Mouse (Mus musculus) hindbrain, embryonic 13.5 days (tissue): ENCODE data around the gene Card19. TPM values are rescaled to one million over a fixed set of nuclear protein-coding genes. Genes with fewer than 3 reads are reported as not detected.

Experiments
- ATAC-seq: fragments of 200-750 bp; cut with Nextera tagmentation; 2 replicates; pipeline ENCODE4 v1.8.0; 2017; ENCODE audit warnings: moderate TSS enrichment; ENCODE audit not compliant: low FRiP score
- H3K27ac ChIP-seq: fragments of 300-500 bp; sonication (generic); 2 replicates; pipeline ENCODE4 v1.5.1; 2015; ENCODE audit warnings: inconsistent platforms, mild to moderate bottlenecking, moderate library complexity
- H3K27me3 ChIP-seq: fragments of 300-500 bp; sonication (generic); 2 replicates; pipeline ENCODE4 v1.6.1; 2015; ENCODE audit warnings: mild to moderate bottlenecking, inconsistent platforms
- H3K36me3 ChIP-seq: fragments of 300-500 bp; sonication (generic); 2 replicates; pipeline ENCODE4 v1.6.1; 2015; ENCODE audit warnings: mild to moderate bottlenecking, inconsistent platforms
- H3K4me1 ChIP-seq: fragments of 300-500 bp; sonication (generic); replicated peaks from 2 replicates; pipeline ENCODE4 v1.6.1; 2015; ENCODE audit warnings: inconsistent platforms
- H3K4me2 ChIP-seq: fragments of 300-500 bp; sonication (generic); 2 replicates; pipeline ENCODE4 v1.6.1; 2015; ENCODE audit warnings: inconsistent platforms, mild to moderate bottlenecking, moderate library complexity
- H3K4me3 ChIP-seq: fragments of 300-500 bp; sonication (generic); 2 replicates; pipeline ENCODE4 v1.5.1; 2015; ENCODE audit warnings: mild to moderate bottlenecking, inconsistent platforms
- H3K9ac ChIP-seq: fragments of 300-500 bp; sonication (generic); 2 replicates; pipeline ENCODE4 v1.6.1; 2015; ENCODE audit warnings: mild to moderate bottlenecking, inconsistent platforms
- H3K9me3 ChIP-seq: fragments of 300-500 bp; sonication (generic); 2 replicates; pipeline ENCODE4 v1.6.1; 2016; ENCODE audit warnings: inconsistent platforms
- WGBS: fragments of 180-500 bp; shearing (Covaris S2); methylation state at CpG from one replicate; pipeline ENCODE4 v1.1.7; 2015; 5-methylcytosine and 5-hydroxymethylcytosine counted together
- polyA plus RNA-seq: library from polyadenylated mRNA; unstranded; fragments of >200 nt; fragmentation: Nextera tagmentation; extraction: Ambion mirVana; gene quantifications from 2 replicates; pipeline ENCODE4 v1.2.1, GENCODE M21; 2015

Gene Card19
- polyA plus RNA-seq, 1 experiment from 2014 or later = 27.2 TPM

- peaks cover 17% of the 10 kb centered on the region for H3K4me1 ChIP-seq
- peak overlapping the region; percentile 13; the same call in 1 of the 2 replicates for H3K9ac ChIP-seq
- peak; percentile 91 for ATAC-seq
- peak overlapping the region; percentile 48 for H3K27ac ChIP-seq
- WGBS = 64% methylated on average over 19 of the region's 19 CpGs
- H3K27me3 ChIP-seq = no peaks in the 10 kb centered on the region
- H3K36me3 ChIP-seq = no peaks in the 10 kb centered on the region
- no peak overlapping the region for H3K4me3 ChIP-seq
- H3K4me2 ChIP-seq = no peak overlapping the region
- H3K9me3 ChIP-seq = no peaks in the 10 kb centered on the region
Measured at GRCm38 (mm10) chr13:49178839-49179585, 36.8 kb downstream of the Card19 start.

GRCm38 (mm10) chr13:49175509-49175908, 40.3 kb downstream of the Card19 start:
- WGBS = 85% methylated on average over 10 of the region's 10 CpGs
- Histone ChIP-seq H3K4me3 (no peak overlapping the region), H3K27ac (no peak overlapping the region), H3K27me3 (no peaks in the 10 kb centered on the region), H3K9ac (no peak overlapping the region), H3K4me2 (no peak overlapping the region), H3K9me3 (no peaks in the 10 kb centered on the region), H3K36me3 (no peaks in the 10 kb centered on the region), H3K4me1 (peaks cover 15% of the 10 kb centered on the region)
- no peak for ATAC-seq

- Histone ChIP-seq H3K4me2 (no peak overlapping the region), H3K4me3 (no peak overlapping the region), H3K27me3 (no peaks in the 10 kb centered on the region), H3K4me1 (0 out of 2 replicates have a peak, but pooled peaks cover 2% of the 10 kb centered on the region), H3K36me3 (no peaks in the 10 kb centered on the region), H3K9ac (no peak overlapping the region), H3K27ac (no peak overlapping the region), H3K9me3 (no peaks in the 10 kb centered on the region)
- WGBS = 8% methylated on average over 12 of the region's 12 CpGs
- 0 out of 2 replicates have a peak, but pooled peaks have one; percentile 65 for ATAC-seq
Measured at GRCm38 (mm10) chr13:49172971-49173596, 42.8 kb downstream of the Card19 start.

GRCm38 (mm10) chr13:49172335-49172734, 43.5 kb downstream of the Card19 start:
- no peaks in the 10 kb centered on the region for H3K36me3 ChIP-seq
- H3K27me3 ChIP-seq = no peaks in the 10 kb centered on the region
- 0 out of 2 replicates have a peak, but pooled peaks have one; percentile 11 for ATAC-seq
- no peak overlapping the region for H3K27ac ChIP-seq
- H3K9ac ChIP-seq = no peak overlapping the region
- H3K4me3 ChIP-seq = no peak overlapping the region
- H3K9me3 ChIP-seq = no peaks in the 10 kb centered on the region
- WGBS = 86% methylated on average over 7 of the region's 7 CpGs
- 0 out of 2 replicates have a peak, but pooled peaks cover 2% of the 10 kb centered on the region for H3K4me1 ChIP-seq
- H3K4me2 ChIP-seq = no peak overlapping the region

GRCm38 (mm10) chr13:49171729-49172128, 44.1 kb downstream of the Card19 start:
- Histone ChIP-seq H3K9ac (no peak overlapping the region), H3K9me3 (no peaks in the 10 kb centered on the region), H3K27ac (no peak overlapping the region), H3K36me3 (no peaks in the 10 kb centered on the region), H3K4me3 (no peak overlapping the region), H3K4me1 (0 out of 2 replicates have a peak, but pooled peaks cover 2% of the 10 kb centered on the region), H3K4me2 (no peak overlapping the region), H3K27me3 (no peaks in the 10 kb centered on the region)
- no peak for ATAC-seq
- 83% methylated on average over 1 of the region's 1 CpGs for WGBS

GRCm38 (mm10) chr13:49170623-49171022, 45.2 kb downstream of the Card19 start:
- no peak overlapping the region for H3K4me3 ChIP-seq
- 95% methylated on average over 11 of the region's 11 CpGs for WGBS
- H3K27me3 ChIP-seq = no peaks in the 10 kb centered on the region
- H3K9ac ChIP-seq = no peak overlapping the region
- H3K36me3 ChIP-seq = no peaks in the 10 kb centered on the region
- H3K9me3 ChIP-seq = no peaks in the 10 kb centered on the region
- no peak for ATAC-seq
- 0 out of 2 replicates have a peak, but pooled peaks cover 2% of the 10 kb centered on the region for H3K4me1 ChIP-seq
- H3K27ac ChIP-seq = no peak overlapping the region
- no peak overlapping the region for H3K4me2 ChIP-seq

- H3K27ac ChIP-seq = no peak overlapping the region
- H3K9me3 ChIP-seq = no peaks in the 10 kb centered on the region
- 20% methylated on average over 17 of the region's 17 CpGs for WGBS
- H3K9ac ChIP-seq = no peak overlapping the region
- H3K4me1 ChIP-seq = 0 out of 2 replicates have a peak, but pooled peaks cover 2% of the 10 kb centered on the region
- H3K4me3 ChIP-seq = no peak overlapping the region
- H3K4me2 ChIP-seq = no peak overlapping the region
- H3K36me3 ChIP-seq = no peaks in the 10 kb centered on the region
- H3K27me3 ChIP-seq = no peaks in the 10 kb centered on the region
- peak; percentile 36; the same call in 1 of the 2 replicates for ATAC-seq
Measured at GRCm38 (mm10) chr13:49169448-49170207, 46.2 kb downstream of the Card19 start.

- H3K36me3 ChIP-seq = no peaks in the 10 kb centered on the region
- H3K27me3 ChIP-seq = no peaks in the 10 kb centered on the region
- ATAC-seq = no peak
- no peaks in the 10 kb centered on the region for H3K9me3 ChIP-seq
- WGBS = 83% methylated on average over 9 of the region's 9 CpGs
- no peak overlapping the region for H3K9ac ChIP-seq
- H3K4me1 ChIP-seq = no peaks in the 10 kb centered on the region
- no peak overlapping the region for H3K4me2 ChIP-seq
- no peak overlapping the region for H3K27ac ChIP-seq
- H3K4me3 ChIP-seq = no peak overlapping the region
Measured at GRCm38 (mm10) chr13:49167081-49167480, 48.8 kb downstream of the Card19 start.

GRCm38 (mm10) chr13:49163645-49164044, 52.2 kb downstream of the Card19 start:
- H3K27ac ChIP-seq = no peak overlapping the region
- WGBS = 82% methylated on average over 7 of the region's 7 CpGs
- no peaks in the 10 kb centered on the region for H3K4me1 ChIP-seq
- no peak overlapping the region for H3K4me2 ChIP-seq
- H3K9me3 ChIP-seq = no peaks in the 10 kb centered on the region
- no peaks in the 10 kb centered on the region for H3K36me3 ChIP-seq
- H3K27me3 ChIP-seq = no peaks in the 10 kb centered on the region
- no peak for ATAC-seq
- H3K4me3 ChIP-seq = no peak overlapping the region
- no peak overlapping the region for H3K9ac ChIP-seq

- no peaks in the 10 kb centered on the region for H3K36me3 ChIP-seq
- no peak overlapping the region for H3K4me3 ChIP-seq
- H3K9ac ChIP-seq = no peak overlapping the region
- 79% methylated on average over 4 of the region's 4 CpGs for WGBS
- no peak for ATAC-seq
- no peak overlapping the region for H3K27ac ChIP-seq
- H3K4me1 ChIP-seq = no peaks in the 10 kb centered on the region
- no peak overlapping the region for H3K4me2 ChIP-seq
- H3K9me3 ChIP-seq = no peaks in the 10 kb centered on the region
- H3K27me3 ChIP-seq = no peaks in the 10 kb centered on the region
Measured at GRCm38 (mm10) chr13:49162722-49163121, 53.1 kb downstream of the Card19 start.

- H3K4me3 ChIP-seq = no peak overlapping the region
- H3K4me1 ChIP-seq = no peaks in the 10 kb centered on the region
- ATAC-seq = no peak
- WGBS = 69% methylated on average over 2 of the region's 2 CpGs
- H3K27me3 ChIP-seq = no peaks in the 10 kb centered on the region
- no peaks in the 10 kb centered on the region for H3K36me3 ChIP-seq
- H3K4me2 ChIP-seq = no peak overlapping the region
- no peak overlapping the region for H3K27ac ChIP-seq
- no peak overlapping the region for H3K9ac ChIP-seq
- H3K9me3 ChIP-seq = no peaks in the 10 kb centered on the region
Measured at GRCm38 (mm10) chr13:49161236-49161635, 54.6 kb downstream of the Card19 start.

GRCm38 (mm10) chr13:49158040-49158713, 57.7 kb downstream of the Card19 start:
- Histone ChIP-seq H3K9ac (no peak overlapping the region), H3K27me3 (0 out of 2 replicates have a peak, but pooled peaks cover 3% of the 10 kb centered on the region), H3K4me2 (no peak overlapping the region), H3K4me3 (no peak overlapping the region), H3K4me1 (no peaks in the 10 kb centered on the region), H3K27ac (no peak overlapping the region), H3K9me3 (no peaks in the 10 kb centered on the region), H3K36me3 (no peaks in the 10 kb centered on the region)
- 80% methylated on average over 10 of the region's 10 CpGs for WGBS
- ATAC-seq = no peak
